Mouse (Mus musculus) C2C12 (cell line): ENCODE results near the gene Plscr1.

Experiments used
- CEBPB ChIP-seq: IDR thresholded peaks from one replicate; pipeline ENCODE4 v1.6.1; 2011; ENCODE audit warnings: low read depth, mild to moderate bottlenecking, control low read depth, moderate library complexity
- CTCF ChIP-seq: IDR thresholded peaks from one replicate; pipeline ENCODE4 v1.5.1; 2011; ENCODE audit not compliant: control insufficient read depth, insufficient read depth, insufficient read length

DNA sequence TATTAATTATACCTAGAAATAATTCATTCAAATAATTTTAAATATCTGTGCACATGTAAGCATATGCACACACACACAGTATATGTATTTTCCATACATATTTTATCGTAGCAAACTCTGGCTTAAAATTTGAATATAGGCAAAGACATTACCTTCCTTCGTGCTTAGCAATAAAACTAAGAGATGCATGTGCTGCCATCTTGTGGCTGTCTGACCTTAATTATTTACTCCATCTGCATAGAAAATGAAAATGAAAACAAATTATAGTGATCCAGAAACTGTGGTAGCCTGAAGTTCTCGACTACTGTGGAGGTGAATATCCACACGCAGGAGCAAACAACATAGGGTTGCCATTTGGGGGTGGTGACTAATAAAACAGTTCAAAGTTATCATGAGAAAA lies 42.2 kb upstream of the Plscr1 start:
- TF ChIP-seq CTCF (no peak), CEBPB (no peak)
